Mouse (Mus musculus) liver, embryonic 18 days (tissue): ENCODE measurements around the gene Psmd9. TPM values are rescaled to one million over a fixed set of nuclear protein-coding genes. Genes with fewer than 3 reads are reported as not detected.

Experiments used
- polyA plus RNA-seq: library from polyadenylated mRNA; depleted of rRNA; stranded (reverse); fragments of >200 nt; gene quantifications from 2 replicates; pipeline ENCODE4 v1.2.3, GENCODE M21; 2012; rRNA removed

The Psmd9 gene
- 36.6 and 39.3 TPM in 2 replicates for polyA plus RNA-seq

GRCm38 (mm10) chr5:123169284-123169683 lies at the start of gene Psmd9:
Psmd9 (plus strand) TSS chr5:123169413.

GRCm38 (mm10) chr5:123132308-123133071 lies 36.7 kb upstream of the Psmd9 start, which contains the start of gene Rhof:
Rhof (minus strand) TSS chr5:123132692.

GRCm38 (mm10) chr5:123142161-123143157 lies 26.8 kb upstream of the Psmd9 start, which contains the start of gene Setd1b:
Setd1b (plus strand) TSS chr5:123142193.

GRCm38 (mm10) chr5:123182651-123183050 lies 13.4 kb downstream of the Psmd9 start, which contains the start of gene Hpd:
Hpd (minus strand) TSS chr5:123182727.

GRCm38 (mm10) chr5:123251834-123252233 lies 82.6 kb downstream of the Psmd9 start, which contains the start of gene Wdr66:
Wdr66 (plus strand) TSS chr5:123252102.

Other genes starting within 250 kb of the Psmd9 start
- gene Kdm2b, start 179.6 kb upstream of the Psmd9 start, polyA plus RNA-seq: 6.8 and 8.8 TPM in 2 replicates
- gene Orai1, start 154.3 kb upstream of the Psmd9 start, polyA plus RNA-seq: 12.0 and 13.9 TPM in 2 replicates
- not detected in 2 replicates for gene Morn3, start 122.4 kb upstream of the Psmd9 start, polyA plus RNA-seq
- 10.7 and 11.3 TPM in 2 replicates for gene Tmem120b, start 101.0 kb upstream of the Psmd9 start, polyA plus RNA-seq
- gene Rhof, start 36.7 kb upstream of the Psmd9 start, polyA plus RNA-seq: 1.8 and 1.9 TPM in 2 replicates
- 1.6 and 2.0 TPM in 2 replicates for gene Setd1b, start 27.2 kb upstream of the Psmd9 start, polyA plus RNA-seq
- gene Hpd, start 13.3 kb downstream of the Psmd9 start, polyA plus RNA-seq: 450 and 531 TPM in 2 replicates
- gene Wdr66, start 82.7 kb downstream of the Psmd9 start, polyA plus RNA-seq: 0.26 and 0.31 TPM in 2 replicates
- 5.2 and 5.3 TPM in 2 replicates for gene Bcl7a, start 174.4 kb downstream of the Psmd9 start, polyA plus RNA-seq
- gene Mlxip, start 225.4 kb downstream of the Psmd9 start, polyA plus RNA-seq: 5.1 and 6.5 TPM in 2 replicates